Mouse (Mus musculus): ENCODE measurements around the gene Rfc2. TPM values are rescaled to one million over a fixed set of nuclear protein-coding genes. Genes with fewer than 3 reads are reported as not detected.

The Rfc2 gene
- polyA plus RNA-seq, 1 experiment from 2014 or later, result 298 TPM

Small RNA genes lying within 50 kb of the gene (microRNA-seq; reads per million reads assigned to microRNA genes)
- not detected for gene Mir7228

Other genes starting within 250 kb of the Rfc2 start
- gene Gtf2ird1, start 124.7 kb upstream of the Rfc2 start, polyA plus RNA-seq (2014; fragmentation: Nextera tagmentation; extraction: Ambion mirVana), result 85.9 and 101 TPM in 2 replicates
- 4.7 and 4.8 TPM in 2 replicates for gene Clip2, start 28.9 kb upstream of the Rfc2 start, polyA plus RNA-seq (2014; fragmentation: Nextera tagmentation; extraction: Ambion mirVana)
- 0.08 TPM in 1 of 2 replicates, not detected in the other for gene Syna, start 21.2 kb upstream of the Rfc2 start, polyA plus RNA-seq (2014; fragmentation: Nextera tagmentation; extraction: Ambion mirVana)
- gene Lat2, start 33.7 kb downstream of the Rfc2 start, polyA plus RNA-seq (2014; fragmentation: Nextera tagmentation; extraction: Ambion mirVana), result 1.9 and 2.3 TPM in 2 replicates
- 437 and 474 TPM in 2 replicates for gene Eif4h, start 58.1 kb downstream of the Rfc2 start, polyA plus RNA-seq (2014; fragmentation: Nextera tagmentation; extraction: Ambion mirVana)
- gene Limk1, start 107.2 kb downstream of the Rfc2 start, polyA plus RNA-seq (2014; fragmentation: Nextera tagmentation; extraction: Ambion mirVana), result 4.7 and 5.3 TPM in 2 replicates
- 24.2 and 31.4 TPM in 2 replicates for gene Eln, start 166.0 kb downstream of the Rfc2 start, polyA plus RNA-seq (2014; fragmentation: Nextera tagmentation; extraction: Ambion mirVana)